Mouse (Mus musculus) cerebellum, adult 11-12 months (tissue): ENCODE data around the gene Emp1.

Experiments used
- DNase-seq: peaks from one replicate; pipeline ENCODE4 v3.0.0; 2022

The Emp1 gene

GRCm38 (mm10) chr6:135364041-135364745, 1.8 kb downstream of the Emp1 start:
- no peak for DNase-seq

GRCm38 (mm10) chr6:135364891-135365301, 2.6 kb downstream of the Emp1 start:
- no peak for DNase-seq

- DNase-seq, result no peak
Observed at GRCm38 (mm10) chr6:135365614-135366013, 3.3 kb downstream of the Emp1 start.

DNA sequence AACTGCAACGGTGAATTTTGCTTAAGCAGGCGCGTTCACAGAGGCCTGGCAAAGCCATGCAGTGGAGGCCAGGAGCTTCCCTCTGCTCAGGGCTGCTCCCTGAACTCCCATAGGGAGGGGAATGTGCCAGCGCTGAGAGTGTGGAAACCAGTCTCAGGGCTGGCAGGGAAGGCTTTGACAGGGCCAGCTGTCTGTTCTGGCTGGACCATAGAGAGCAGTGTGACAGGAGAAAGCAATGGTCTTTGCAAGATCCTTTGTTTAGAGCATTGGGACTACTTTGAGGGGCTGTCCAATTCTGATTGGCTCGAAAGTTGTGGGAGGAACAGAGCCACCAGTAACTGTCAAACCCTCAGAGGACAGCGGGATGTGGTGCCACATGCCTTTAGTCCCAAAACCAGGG, 5.9 kb downstream of the Emp1 start:
- no peak for DNase-seq

- DNase-seq, result no peak
Observed at GRCm38 (mm10) chr6:135369551-135369968, 7.2 kb downstream of the Emp1 start.

DNA sequence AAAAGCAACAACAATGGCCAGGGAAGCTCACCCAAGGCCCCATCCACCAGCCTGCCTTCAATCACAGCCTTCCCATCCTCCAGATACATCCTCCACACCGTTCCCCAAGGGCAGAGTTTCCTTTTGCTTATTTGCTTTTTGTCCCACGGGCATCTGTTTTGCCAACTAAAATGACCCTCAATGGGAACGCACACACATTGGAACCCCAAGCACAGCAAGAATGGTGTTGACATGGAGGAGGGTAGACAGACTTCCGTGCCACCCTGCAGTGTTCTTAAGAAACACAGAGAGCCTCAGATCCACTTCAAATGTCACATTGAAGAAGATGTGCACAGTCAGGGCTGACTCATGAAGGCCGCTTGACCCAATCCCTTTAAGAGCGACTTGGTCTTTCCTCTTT, 8.6 kb downstream of the Emp1 start:
- DNase-seq, result no peak

DNA sequence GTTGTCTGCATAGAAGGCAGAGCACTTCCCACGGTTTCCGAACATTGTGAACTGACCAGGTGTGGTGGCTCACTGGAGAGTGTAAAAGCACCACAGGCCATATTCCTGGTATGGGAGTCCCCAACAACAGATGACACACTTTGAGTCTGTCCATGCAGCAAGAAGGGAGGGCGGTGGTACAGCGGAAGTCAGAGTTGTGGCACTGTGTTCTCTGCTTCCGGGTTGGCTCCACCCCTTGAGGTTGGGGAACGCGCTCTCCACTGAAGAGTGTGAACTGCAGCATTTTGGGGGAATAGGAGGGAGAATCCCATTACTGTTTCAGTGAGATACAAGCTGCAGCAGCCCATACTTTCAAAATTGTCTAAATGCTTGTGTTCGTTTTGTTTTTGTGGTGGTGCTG, 11.0 kb downstream of the Emp1 start:
- DNase-seq, result no peak

GRCm38 (mm10) chr6:135375818-135376217, 13.5 kb downstream of the Emp1 start:
- no peak for DNase-seq

DNA sequence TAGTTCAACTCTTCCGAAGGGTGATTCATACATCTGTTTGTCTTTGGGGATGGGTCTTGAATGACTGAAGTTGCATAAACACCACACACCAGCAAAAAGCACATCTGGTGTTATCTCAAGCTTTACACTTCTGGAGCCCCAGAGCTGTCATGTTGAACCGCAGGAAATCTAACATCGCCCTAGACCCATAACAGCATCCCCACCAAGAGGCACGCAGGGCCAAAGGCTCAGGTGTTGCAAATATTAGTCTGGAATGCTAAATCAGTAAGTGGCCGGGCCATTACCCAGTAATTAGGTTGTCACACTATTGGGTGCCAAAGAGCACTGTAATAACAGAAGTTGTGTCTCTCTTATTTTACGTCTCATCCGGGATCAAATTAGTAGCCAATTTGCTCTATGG, 13.9 kb downstream of the Emp1 start:
- no peak for DNase-seq

GRCm38 (mm10) chr6:135377583-135378319, 15.4 kb downstream of the Emp1 start:
- peak; percentile 10 for DNase-seq

GRCm38 (mm10) chr6:135383919-135384318, 21.6 kb downstream of the Emp1 start:
- no peak for DNase-seq

DNA sequence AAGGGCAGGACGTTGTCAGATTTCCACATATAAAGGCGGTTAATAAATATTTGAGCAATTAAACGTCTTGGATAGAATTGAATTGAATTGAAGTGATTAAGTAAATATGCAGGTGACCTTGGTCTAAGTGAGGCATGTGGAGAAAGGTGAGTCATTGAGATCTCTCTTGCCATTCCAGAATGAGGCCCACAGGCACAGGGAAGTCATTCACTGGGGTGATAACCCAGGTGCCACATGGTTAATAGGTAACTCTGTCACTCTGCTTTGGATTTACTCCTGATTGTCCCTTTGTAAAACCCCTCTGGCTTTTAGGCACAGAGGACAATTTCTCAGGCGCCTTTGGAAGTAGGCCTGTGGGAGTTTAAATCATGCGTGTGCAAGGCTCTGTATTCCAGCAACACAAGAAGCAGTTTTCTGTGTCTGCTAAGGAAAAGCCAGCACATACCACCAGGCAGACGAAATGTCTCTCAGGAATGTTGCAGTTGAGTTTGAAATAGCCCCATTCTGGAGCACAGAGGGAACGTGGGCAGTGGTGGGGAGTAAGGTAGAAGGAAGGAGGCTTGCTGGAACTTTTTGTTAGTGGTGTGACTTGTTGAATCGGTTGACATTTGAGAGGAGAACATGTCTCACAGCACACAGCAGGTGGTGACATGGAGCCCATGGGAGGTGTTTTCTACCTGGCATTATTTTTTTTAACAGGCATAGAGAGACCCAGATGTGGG, 23.6 kb downstream of the Emp1 start:
- no peak for DNase-seq

GRCm38 (mm10) chr6:135387653-135388052, 25.3 kb downstream of the Emp1 start:
- no peak for DNase-seq

- no peak for DNase-seq
Observed at GRCm38 (mm10) chr6:135388711-135389110, 26.4 kb downstream of the Emp1 start.

- no peak for DNase-seq
Observed at GRCm38 (mm10) chr6:135390398-135390797, 28.1 kb downstream of the Emp1 start.

- no peak for DNase-seq
Observed at GRCm38 (mm10) chr6:135395375-135395774, 33.0 kb downstream of the Emp1 start.

DNA sequence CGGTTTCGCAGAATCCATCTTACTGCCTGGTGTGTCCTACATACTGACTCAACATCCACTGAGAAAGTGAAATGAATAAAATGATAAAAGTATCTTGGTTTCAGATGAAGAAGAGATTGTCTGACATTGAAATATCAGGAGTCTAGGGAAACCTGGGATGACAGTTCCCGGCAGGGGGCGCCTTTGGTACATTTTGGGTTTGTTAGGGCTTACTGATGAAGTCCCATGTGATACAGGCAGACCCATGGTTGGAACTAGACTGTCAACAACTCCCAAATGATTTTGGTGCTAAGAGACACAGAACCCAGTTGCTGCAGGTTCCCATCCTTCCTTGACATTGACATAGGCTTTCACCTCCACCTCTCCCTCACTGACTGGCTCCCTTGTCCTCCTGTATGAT, 34.7 kb downstream of the Emp1 start:
- no peak for DNase-seq

- no peak for DNase-seq
Observed at GRCm38 (mm10) chr6:135397788-135398187, 35.4 kb downstream of the Emp1 start.

DNA sequence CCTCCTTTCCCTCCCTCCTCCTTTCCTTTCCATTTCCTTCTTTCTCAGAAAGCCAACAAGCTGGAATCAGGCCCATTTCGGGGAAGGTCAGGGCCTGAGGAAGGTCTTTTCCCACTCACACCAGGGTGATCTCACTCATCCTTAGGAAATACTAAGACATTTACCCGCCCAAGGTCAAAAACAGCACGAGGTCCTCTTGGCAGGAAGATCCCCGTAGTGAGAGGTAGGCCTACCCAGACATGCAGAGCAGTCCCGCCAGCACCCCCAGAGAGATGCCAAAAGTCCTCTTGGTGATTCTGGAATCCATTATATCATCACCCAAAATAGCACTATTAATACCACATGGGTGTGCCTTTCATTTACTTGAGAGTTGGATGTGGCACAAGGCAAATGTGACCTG, 36.5 kb downstream of the Emp1 start:
- DNase-seq, result no peak

DNA sequence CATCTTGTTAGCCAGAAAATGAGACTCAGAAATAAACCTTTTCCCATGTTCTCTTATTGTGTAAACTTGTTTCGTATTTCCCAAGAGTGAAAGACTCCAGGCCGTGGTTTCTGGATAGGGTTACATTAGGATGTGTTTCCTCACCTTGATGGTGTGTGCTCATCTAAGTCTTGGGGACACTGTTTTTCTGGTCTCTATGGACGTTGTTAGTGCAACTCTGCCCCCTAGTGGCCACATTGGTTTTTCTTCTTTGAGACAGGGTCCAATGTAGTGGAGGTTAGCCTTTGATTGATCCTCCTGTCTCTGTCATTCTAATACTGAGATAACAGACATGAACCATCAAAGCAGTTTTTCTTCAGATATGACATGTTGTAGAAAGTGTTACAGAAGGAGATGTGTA, 38.0 kb downstream of the Emp1 start:
- DNase-seq, result no peak

GRCm38 (mm10) chr6:135405093-135405492, 42.7 kb downstream of the Emp1 start:
- DNase-seq, result no peak

- no peak for DNase-seq
Observed at GRCm38 (mm10) chr6:135407323-135407722, 45.0 kb downstream of the Emp1 start.

DNA sequence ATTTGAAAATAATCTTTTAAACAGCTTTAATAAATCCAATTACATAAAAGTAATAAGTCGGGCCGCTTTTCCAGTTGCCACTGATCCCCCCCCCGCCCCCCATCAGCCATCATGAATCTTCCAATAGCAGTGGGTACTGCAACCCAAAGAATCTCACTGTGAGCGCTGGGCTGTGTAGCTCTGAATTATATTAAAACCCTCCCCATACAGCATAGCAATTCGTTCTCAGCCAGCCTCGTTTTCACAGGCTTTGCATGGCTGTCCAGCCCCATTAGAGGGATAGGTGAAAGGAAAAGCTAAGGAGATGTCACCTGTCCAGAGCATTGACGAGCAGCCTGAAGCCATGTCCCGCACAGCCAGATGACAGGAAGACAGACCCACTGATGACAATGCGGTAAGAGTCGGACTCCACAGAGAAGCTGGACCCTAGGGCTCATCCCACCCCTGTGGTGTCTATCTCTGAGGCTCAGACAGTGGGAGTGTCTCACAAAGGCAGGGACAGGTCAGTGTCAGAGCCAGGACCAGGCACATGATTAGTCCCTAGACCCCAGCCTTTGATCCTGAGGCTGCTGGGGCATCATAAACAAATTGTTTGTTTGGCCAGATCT, 49.5 kb downstream of the Emp1 start:
- no peak for DNase-seq

- no peak for DNase-seq
Observed at GRCm38 (mm10) chr6:135412649-135413048, 50.3 kb downstream of the Emp1 start.
